Mouse (Mus musculus) heart, postnatal 0 days (tissue): ENCODE data around the gene Zfp46. TPM values are rescaled to one million over a fixed set of nuclear protein-coding genes. Genes with fewer than 3 reads are reported as not detected.

Experiments used
- ATAC-seq: fragments of 200-750 bp; cut with Nextera tagmentation; 2 replicates; pipeline ENCODE4 v1.8.0; 2017; ENCODE audit warnings: low read depth, moderate number of reproducible peaks, moderate library complexity; ENCODE audit not compliant: insufficient read depth
- DNase-seq: peaks from one replicate; pipeline ENCODE4 v3.0.0-alpha.2; 2016; ENCODE audit warnings: low spot score
- H3K27ac ChIP-seq: fragments of 300-500 bp; sonication (generic); 2 replicates; pipeline ENCODE4 v1.5.1; 2014; ENCODE audit warnings: low read depth, mild to moderate bottlenecking
- H3K27me3 ChIP-seq: fragments of 300-500 bp; sonication (generic); 2 replicates; pipeline ENCODE4 v1.6.1; 2014; ENCODE audit warnings: low read length, mixed read lengths; ENCODE audit not compliant: control insufficient read depth, insufficient read depth
- H3K36me3 ChIP-seq: fragments of 300-500 bp; sonication (generic); replicated peaks from 2 replicates; pipeline ENCODE4 v1.6.1; 2014; ENCODE audit warnings: low read length, mixed read lengths; ENCODE audit not compliant: control insufficient read depth, insufficient read depth
- H3K4me1 ChIP-seq: fragments of 300-500 bp; sonication (generic); 2 replicates; pipeline ENCODE4 v1.6.1; 2014; ENCODE audit warnings: antibody characterized with exemption; ENCODE audit not compliant: control insufficient read depth, insufficient read depth
- H3K4me2 ChIP-seq: fragments of 300-500 bp; sonication (generic); 2 replicates; pipeline ENCODE4 v1.6.1; 2014; ENCODE audit warnings: low read depth, mild to moderate bottlenecking, low read length, moderate library complexity
- H3K4me3 ChIP-seq: fragments of 300-500 bp; sonication (generic); 2 replicates; pipeline ENCODE4 v1.5.1; 2014; ENCODE audit warnings: low read depth, low read length
- H3K9ac ChIP-seq: fragments of 300-500 bp; sonication (generic); replicated peaks from 2 replicates; pipeline ENCODE4 v1.6.1; 2014; ENCODE audit warnings: low read depth, low read length, mixed read lengths
- H3K9me3 ChIP-seq: fragments of 300-500 bp; sonication (generic); replicated peaks from 2 replicates; pipeline ENCODE4 v1.6.1; 2016; ENCODE audit warnings: low read length; ENCODE audit not compliant: control insufficient read depth
- CTCF ChIP-seq: IDR thresholded peaks from 2 replicates; pipeline ENCODE4 v1.5.1; 2016; ENCODE audit warnings: antibody characterized with exemption, control low read depth, low read depth
- EP300 ChIP-seq: IDR thresholded peaks from 2 replicates; pipeline ENCODE4 v1.6.1; 2016; ENCODE audit warnings: antibody characterized with exemption, low read depth
- WGBS: fragments of 180-500 bp; shearing (Covaris S2); extraction: QIAGEN DNeasy Blood & Tissue Kit; methylation state at CpG from one replicate; pipeline ENCODE4 v1.1.7; 2014; 5-methylcytosine and 5-hydroxymethylcytosine counted together
- polyA plus RNA-seq: library from polyadenylated mRNA; unstranded; fragments of >200 nt; fragmentation: Nextera tagmentation; extraction: Ambion mirVana; gene quantifications from 2 replicates; pipeline ENCODE4 v1.2.1, GENCODE M21; 2015
- total RNA-seq: library from RNA; depleted of rRNA; stranded (reverse); fragments of >200 nt; gene quantifications from 2 replicates; pipeline ENCODE4 v1.2.3, GENCODE M21; 2014; ENCODE audit warnings: low replicate concordance; rRNA removed

Gene Zfp46
- total RNA-seq (19.1 and 21.3 TPM in 2 replicates), polyA plus RNA-seq (15.3 and 19.5 TPM in 2 replicates)

DNA sequence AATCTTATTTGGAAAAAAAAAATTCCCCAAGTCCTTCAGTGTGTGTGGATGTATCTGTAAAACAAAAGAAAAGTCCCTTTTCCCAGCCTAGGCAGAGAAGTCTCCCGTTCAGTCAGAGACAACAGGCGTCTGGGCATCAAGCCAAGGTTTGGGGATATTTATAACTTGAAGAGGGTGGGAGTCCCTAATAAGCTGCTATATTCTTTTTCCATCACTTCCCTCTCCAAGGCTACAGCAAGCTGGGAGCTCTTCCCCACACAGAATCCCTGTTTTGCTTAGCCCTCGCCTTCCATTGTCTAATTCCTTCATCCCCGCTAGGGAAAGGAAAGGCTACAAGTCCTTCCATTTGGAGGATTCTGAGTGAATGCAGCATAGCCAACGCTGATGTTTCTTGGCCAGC lies at the start of gene Zfp46:
Gene Zfp46 (plus strand): TSS at position 229 of the 400 bp plus-strand sequence.
- peak within 1 kb of the TSS; percentile 71 for H3K4me3 ChIP-seq
- H3K27ac ChIP-seq = peak within 1 kb of the TSS; percentile 98
- no peaks in the 10 kb centered on the region for H3K9me3 ChIP-seq
- H3K9ac ChIP-seq = peak within 1 kb of the TSS; percentile 77
- peak; percentile 37 for ATAC-seq
- H3K27me3 ChIP-seq = no peaks in the 10 kb centered on the region
- WGBS = 5% methylated on average over 5 of the region's 5 CpGs
- TF ChIP-seq EP300 (peak; percentile 46), CTCF (no peak)
- peak; percentile 95 for DNase-seq
- peak within 1 kb of the TSS; percentile 61 for H3K4me2 ChIP-seq
- H3K36me3 ChIP-seq = peaks cover 25% of the 10 kb centered on the region
- H3K4me1 ChIP-seq = peaks cover 22% of the 10 kb centered on the region

GRCm38 (mm10) chr4:136238669-136239068 lies 45.8 kb upstream of the Zfp46 start:
- no peak for TF ChIP-seq CTCF
- no peak for TF ChIP-seq EP300
- Histone ChIP-seq H3K36me3 (no peaks in the 10 kb centered on the region), H3K27me3 (peaks cover 13% of the 10 kb centered on the region), H3K4me3 (no peak overlapping the region), H3K9me3 (no peaks in the 10 kb centered on the region), H3K4me2 (no peak overlapping the region), H3K27ac (no peak overlapping the region), H3K9ac (no peak overlapping the region), H3K4me1 (no peaks in the 10 kb centered on the region)
- WGBS = 35% methylated on average over 13 of the region's 13 CpGs
- ATAC-seq (no peak), DNase-seq (no peak)

- Histone ChIP-seq H3K36me3 (no peaks in the 10 kb centered on the region), H3K9me3 (no peaks in the 10 kb centered on the region), H3K9ac (no peak overlapping the region), H3K4me3 (no peak overlapping the region), H3K4me1 (no peaks in the 10 kb centered on the region), H3K27ac (no peak overlapping the region), H3K27me3 (peaks cover 13% of the 10 kb centered on the region), H3K4me2 (no peak overlapping the region)
- ATAC-seq (no peak), DNase-seq (no peak)
- 75% methylated on average over 9 of the region's 9 CpGs for WGBS
- TF ChIP-seq EP300 = no peak
- no peak for TF ChIP-seq CTCF
Observed at GRCm38 (mm10) chr4:136239111-136239510, 45.4 kb upstream of the Zfp46 start.

- Histone ChIP-seq H3K27me3 (peaks cover 13% of the 10 kb centered on the region), H3K4me2 (no peak overlapping the region), H3K9me3 (no peaks in the 10 kb centered on the region), H3K27ac (no peak overlapping the region), H3K4me3 (no peak overlapping the region), H3K36me3 (no peaks in the 10 kb centered on the region), H3K9ac (no peak overlapping the region), H3K4me1 (no peaks in the 10 kb centered on the region)
- 17% methylated on average over 8 of the region's 8 CpGs for WGBS
- DNase-seq (peak; percentile 60), ATAC-seq (peak; percentile 67)
- TF ChIP-seq CTCF (peak; percentile 80), EP300 (no peak)
Observed at GRCm38 (mm10) chr4:136239622-136240021, 44.9 kb upstream of the Zfp46 start.

DNA sequence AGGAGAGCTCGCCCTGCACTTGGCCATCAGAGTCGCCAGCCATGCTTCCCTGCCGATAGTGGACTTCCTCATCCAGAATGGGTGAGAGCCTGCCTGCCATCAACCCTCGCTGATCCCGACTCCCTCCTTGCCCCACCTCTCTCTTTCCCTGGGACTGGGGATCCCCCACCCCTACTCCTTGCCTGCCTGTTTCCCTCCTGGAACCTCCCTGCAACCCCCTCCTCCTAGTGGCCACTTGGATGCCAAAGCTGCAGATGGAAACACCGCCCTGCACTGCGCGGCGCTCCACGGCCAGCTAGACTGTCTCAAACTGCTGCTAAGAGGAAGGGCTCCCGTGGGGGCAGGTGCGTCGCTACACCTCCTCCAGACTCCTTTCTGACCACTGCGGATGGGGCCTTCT lies 44.4 kb upstream of the Zfp46 start:
- DNase-seq = no peak
- H3K4me3 ChIP-seq = no peak overlapping the region
- H3K4me2 ChIP-seq = no peak overlapping the region
- H3K27ac ChIP-seq = no peak overlapping the region
- no peak overlapping the region for H3K9ac ChIP-seq
- no peaks in the 10 kb centered on the region for H3K36me3 ChIP-seq
- ATAC-seq = no peak
- H3K9me3 ChIP-seq = no peaks in the 10 kb centered on the region
- no peaks in the 10 kb centered on the region for H3K4me1 ChIP-seq
- H3K27me3 ChIP-seq = peaks cover 13% of the 10 kb centered on the region
- WGBS = 60% methylated on average over 14 of the region's 14 CpGs
- TF ChIP-seq EP300 = no peak
- TF ChIP-seq CTCF = no peak

DNA sequence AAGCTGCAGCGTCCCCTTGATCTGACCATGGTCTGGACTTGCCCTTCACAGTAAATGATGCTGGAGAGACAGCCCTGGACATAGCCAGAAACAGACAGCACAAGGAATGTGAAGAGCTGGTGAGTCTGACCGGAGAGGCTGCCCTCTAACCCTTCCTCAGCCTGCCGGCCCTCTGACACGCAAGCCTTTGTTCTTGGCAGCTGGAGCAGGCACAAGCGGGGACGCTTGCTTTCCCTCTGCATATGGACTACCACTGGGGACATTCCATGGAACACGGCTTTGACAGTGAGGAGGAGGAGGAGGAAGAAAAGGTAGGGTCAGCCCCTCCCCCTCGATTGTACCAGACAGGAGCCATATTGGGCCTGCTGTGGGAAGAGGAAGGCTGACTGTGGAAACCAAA lies 43.5 kb upstream of the Zfp46 start:
- Histone ChIP-seq H3K4me3 (no peak overlapping the region), H3K9ac (no peak overlapping the region), H3K36me3 (no peaks in the 10 kb centered on the region), H3K4me2 (no peak overlapping the region), H3K4me1 (no peaks in the 10 kb centered on the region), H3K27me3 (peaks cover 15% of the 10 kb centered on the region), H3K9me3 (no peaks in the 10 kb centered on the region), H3K27ac (no peak overlapping the region)
- DNase-seq (no peak), ATAC-seq (no peak)
- 59% methylated on average over 8 of the region's 8 CpGs for WGBS
- no peak for TF ChIP-seq EP300
- TF ChIP-seq CTCF = no peak
